Mouse (Mus musculus): ENCODE measurements around the gene Clybl.

The Clybl gene

DNA sequence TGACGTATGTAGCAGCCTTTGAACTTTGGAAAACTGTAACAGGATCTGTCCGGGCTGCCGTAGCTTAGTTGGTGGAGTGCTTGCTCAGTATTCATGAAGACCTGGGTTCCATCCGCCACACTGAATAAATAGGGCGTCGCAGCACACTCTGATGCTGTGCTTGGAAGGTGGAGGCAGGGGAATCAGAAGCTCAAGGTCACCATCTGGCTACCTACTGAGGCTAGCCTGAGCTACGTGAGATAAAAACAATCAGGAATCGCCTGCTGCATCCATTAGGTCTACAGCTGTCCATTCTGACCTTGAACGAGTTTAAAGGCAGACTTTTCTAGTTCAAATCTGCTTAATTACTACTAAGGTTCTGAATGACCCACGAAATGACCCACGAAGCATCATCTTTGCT is 118.8 kb downstream of the Clybl start:
- ATAC-seq (ENCODE audit: low TSS enrichment): no peak

DNA sequence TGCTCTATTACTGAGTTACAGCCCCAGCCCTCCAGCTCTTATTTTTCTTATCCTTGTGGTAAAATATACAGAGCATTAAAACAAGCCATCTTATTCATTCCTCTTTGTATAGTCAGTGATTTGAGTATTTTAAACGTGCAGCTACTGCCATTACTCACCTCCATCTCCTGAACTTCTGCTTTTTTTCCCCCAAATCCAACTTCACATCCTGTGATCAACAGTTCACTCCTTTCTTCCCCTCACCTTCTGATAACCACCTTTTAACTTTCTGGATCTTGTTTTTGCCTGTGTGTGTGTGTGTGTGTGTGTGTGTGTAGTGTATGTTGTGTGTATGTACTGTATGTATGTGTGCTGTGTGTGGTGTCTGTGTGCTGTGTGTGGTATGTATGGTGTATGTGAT is 122.3 kb downstream of the Clybl start:
- no peak for ATAC-seq (ENCODE audit: low TSS enrichment)

DNA sequence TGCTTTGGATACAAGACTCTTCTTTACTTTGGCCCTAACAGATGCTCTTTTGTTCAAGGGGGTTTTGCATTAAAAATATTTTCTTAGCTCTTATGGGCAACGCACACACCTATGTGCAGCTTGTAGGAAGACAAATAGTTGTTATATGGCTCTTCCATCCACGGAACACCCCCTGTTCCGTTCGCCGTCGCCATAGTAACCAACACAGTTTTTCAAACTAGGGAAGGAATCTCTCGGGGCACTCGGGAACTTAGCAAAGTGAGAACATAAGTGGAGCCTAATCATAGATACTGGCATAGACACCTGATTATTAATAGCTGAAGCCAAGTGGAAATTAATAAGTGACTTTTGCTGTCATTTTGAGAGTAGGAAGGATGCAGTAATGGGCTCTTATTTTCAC is 123.6 kb downstream of the Clybl start:
- ATAC-seq (ENCODE audit: low TSS enrichment): no peak

DNA sequence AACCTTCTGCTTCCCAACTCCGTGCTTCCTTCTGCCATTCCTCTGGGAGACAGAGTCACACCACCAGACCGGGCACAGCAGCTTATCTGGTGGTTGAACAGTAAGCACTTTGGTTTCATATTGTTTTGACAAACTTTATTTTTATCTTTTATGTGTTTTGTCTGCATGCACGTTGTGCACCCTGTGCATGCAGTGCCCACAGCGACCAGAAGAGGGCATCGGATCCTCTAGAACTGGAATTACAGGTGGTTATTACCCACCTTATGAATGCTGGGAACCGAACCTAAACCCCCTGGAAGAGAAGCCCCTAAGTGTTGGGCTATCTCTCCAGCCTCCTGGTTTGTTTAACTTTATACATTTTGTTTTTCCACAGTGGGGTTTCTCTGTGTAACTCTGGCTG is 130.9 kb downstream of the Clybl start:
- ATAC-seq (ENCODE audit: low TSS enrichment): no peak

DNA sequence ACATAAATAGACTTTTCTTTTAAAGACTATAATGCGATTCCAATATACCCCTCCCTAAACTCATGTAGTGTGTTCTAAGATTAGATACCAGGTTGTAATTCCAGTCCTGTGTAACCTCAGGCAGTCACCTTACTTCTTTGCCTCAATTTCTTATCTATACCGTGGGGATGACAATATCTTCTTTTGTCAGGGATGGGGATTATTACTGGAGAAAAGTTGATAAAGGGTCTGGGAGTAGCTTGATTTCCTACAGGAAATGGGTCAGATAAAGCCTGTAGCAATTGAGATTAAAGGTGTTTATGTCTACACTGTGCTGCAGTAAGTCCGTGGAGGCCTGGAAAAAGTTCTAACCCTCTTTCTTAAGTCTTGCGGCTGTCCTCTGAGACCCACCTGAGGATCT is 131.8 kb downstream of the Clybl start:
- ATAC-seq (ENCODE audit: low TSS enrichment): no peak

DNA sequence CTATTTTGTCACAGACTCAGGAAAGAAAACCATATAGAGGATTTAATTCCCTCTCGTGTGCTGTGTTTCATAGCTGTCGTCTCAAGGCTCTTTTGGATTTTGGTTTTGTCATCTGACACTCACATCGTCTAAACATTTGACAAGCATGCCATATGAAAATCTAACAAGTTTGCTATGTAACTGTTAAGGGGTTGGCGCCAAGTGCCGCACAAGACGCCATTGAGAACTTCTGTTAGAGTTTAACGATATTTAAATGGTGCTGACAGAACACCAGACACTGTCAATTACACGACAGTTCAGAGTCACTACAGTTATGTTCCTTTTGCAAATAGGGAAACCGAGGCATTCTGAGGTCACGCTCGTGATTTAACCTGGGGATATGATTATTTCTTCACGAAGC is 134.2 kb downstream of the Clybl start:
- no peak for ATAC-seq (ENCODE audit: low TSS enrichment)

DNA sequence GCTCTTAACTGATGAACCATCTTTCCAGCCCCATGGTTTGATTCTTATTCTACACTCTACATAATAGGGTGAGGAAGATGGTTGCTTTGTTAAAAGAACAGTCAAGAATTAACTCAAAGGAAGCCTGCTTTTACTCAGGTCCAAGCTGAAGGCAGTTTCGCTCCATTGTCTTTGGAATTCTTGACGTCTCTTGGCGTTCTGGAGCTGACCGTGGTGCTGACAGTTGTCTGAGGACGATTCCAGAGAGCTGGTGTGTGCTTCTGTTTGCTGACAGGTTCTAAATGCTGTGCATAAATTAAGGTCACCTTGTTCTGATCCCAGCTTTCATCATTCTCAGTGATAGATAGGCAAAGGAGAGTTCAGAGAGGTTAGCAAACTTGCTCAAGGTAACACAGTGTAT is 140.6 kb downstream of the Clybl start:
- no peak for ATAC-seq (ENCODE audit: low TSS enrichment)

DNA sequence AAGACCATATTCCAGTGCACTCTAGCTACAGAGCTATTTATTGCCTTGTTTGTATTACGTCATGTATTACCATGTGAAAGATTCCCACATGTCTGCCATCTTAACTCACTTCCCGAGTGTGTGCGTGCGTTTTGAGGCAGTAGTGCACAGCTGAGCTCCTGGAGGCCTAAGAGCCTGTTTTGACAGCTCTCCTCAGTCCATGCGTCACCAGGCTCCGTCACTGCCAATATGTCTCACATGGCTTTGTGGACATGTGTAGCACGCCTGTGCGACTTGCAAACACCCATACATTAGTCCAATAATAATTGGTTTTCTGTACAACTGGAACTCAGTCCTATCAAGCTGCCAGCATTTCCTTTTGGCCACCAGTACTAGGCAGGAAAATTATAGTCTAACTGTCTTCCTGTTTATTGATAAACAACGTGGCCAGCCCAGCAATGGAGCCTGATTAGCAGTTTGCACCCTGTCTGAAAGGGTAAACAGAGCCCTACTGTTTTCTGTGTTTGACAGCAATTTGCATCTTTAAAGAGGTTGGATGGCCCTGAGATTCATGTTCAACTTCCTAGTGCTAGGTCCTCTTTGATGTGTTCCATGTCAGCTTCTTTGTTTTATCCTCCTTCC is 142.4 kb downstream of the Clybl start:
- no peak for ATAC-seq (ENCODE audit: low TSS enrichment)

DNA sequence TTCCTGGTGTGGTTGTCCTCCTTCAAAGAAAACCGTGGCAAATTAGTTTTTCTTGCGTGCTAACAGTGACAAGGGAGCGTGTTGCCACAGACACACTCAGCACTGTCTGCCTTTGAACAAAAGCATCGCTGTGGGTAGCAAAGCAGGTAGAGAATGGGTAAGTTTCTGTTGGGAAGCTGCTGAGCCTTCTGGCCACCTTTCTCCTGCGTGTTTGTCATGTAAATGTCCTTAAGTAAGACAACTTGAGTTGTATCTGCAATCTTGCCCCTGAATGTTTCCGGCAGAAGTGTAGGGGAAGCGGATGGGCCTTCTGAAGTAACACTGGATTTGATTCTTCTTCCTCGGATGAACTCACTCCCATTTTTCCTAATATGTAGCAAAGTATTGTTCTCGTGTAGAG is 148.6 kb downstream of the Clybl start:
- ATAC-seq (ENCODE audit: low TSS enrichment): no peak

DNA sequence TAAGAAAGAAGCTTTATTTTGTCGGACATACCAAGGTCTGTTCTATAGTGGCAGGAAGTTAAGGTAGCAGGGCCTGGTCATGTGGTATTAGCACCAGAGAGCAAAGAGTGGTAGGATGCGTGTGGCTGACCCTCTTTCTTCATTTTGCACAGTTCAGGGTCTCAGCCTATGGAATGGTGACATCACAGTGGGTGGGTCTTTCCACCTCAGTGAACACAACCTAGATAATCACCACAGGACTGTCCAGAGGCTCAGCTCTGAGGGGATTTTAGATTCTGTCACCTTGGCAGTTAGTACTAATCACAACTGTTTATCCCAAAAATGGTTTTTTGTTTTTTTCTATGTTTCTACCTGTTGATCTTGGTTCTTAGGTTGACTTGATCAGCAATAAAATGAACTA is 149.2 kb downstream of the Clybl start:
- ATAC-seq (ENCODE audit: low TSS enrichment): no peak

DNA sequence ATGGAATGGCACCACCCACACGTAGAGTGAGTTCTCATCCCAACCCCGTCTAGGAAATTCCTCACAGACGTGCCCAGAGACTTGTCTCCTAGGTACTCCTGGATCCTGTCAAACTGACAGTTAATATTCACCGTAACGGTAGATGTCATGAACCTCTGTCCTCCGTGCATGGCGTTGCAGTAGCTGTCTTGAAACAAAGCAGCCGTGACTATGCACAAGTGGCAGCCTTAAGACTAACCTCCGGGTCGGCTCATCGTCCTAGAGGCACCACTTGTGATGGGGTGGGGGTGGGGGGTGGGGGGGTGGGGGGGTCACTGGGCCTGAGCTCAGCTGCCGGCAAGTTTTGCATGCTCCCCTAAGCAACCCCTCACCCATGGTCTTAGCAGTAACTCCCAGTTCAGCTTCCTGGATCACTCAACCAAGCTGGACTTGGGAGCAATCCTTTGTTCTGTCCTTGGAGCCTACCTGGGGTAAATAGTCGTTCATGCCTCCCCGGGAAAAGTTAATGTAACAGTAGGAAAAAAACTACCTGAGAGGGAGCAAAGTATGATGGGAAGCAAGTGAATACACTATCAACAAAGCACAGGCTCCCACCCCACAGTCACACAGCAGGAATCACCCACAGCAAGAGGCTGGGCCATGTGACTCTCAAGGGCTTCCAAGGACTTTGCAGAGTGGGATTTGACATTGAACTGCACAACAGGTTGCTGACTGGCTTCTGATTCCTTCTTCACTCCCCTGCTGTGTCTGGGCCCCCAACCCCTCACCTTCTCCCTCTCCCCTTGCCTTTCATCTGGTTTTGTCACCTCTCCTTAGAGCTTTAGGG is 150.3 kb downstream of the Clybl start:
- no peak for ATAC-seq (ENCODE audit: low TSS enrichment)

DNA sequence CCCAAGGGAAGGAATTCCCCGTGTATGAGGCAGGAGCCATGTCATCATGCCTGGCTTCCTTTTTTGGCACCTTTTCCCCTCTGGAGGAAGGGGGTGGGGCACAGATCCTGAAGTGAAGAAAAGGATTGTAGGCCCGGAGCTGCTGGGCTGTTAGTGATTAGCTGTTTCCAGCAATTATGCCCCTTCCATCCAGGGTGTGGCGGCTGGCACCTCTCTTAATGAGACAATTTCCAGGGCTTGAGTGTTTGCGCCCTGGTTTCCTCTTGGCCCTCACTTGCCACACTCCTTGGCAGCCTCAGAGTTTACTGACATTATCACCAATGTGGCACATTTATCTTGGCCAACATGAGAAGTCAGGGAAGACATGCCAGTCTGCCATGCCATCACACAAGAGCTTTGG is 155.5 kb downstream of the Clybl start:
- no peak for ATAC-seq (ENCODE audit: low TSS enrichment)

DNA sequence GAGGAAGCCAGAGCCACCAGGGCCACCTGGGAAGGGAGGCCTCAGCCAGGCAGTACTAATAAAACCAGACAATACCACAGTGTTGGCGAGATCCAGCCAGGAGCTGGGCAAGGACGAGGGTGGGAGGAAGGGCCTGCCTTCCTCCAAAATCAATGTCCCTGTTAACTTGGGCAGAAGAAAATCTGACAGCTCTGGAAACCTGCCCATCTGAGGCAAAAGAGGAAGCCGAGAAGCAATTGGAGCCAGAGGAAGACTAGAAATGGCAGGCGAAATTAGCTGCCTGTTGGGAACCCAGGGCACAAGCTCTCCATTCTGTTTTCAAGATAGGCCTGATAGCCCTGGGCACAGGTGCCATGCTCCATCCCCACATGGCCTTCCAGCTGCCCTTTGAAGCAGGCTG is 157.3 kb downstream of the Clybl start:
- ATAC-seq (ENCODE audit: low TSS enrichment): no peak

DNA sequence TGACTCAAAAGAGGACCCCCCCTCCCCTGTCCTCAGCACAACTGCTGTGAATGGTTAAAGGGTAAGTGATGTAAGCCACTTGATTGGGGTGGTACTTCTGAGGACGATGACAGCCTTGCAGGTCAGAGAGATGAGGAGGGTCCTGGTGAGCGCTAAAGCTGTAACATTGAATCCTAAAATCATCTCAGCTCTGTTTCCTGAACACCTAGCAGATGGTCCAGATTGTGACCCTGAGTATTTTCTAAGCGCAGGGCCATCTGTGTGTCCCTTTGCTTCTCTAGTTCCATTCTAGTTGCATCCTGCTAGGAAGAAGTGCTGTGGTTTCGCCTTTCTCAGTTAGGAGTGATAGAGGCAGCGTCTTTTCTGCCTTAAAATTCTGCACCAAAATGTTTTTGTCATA is 158.6 kb downstream of the Clybl start:
- no peak for ATAC-seq (ENCODE audit: low TSS enrichment)

DNA sequence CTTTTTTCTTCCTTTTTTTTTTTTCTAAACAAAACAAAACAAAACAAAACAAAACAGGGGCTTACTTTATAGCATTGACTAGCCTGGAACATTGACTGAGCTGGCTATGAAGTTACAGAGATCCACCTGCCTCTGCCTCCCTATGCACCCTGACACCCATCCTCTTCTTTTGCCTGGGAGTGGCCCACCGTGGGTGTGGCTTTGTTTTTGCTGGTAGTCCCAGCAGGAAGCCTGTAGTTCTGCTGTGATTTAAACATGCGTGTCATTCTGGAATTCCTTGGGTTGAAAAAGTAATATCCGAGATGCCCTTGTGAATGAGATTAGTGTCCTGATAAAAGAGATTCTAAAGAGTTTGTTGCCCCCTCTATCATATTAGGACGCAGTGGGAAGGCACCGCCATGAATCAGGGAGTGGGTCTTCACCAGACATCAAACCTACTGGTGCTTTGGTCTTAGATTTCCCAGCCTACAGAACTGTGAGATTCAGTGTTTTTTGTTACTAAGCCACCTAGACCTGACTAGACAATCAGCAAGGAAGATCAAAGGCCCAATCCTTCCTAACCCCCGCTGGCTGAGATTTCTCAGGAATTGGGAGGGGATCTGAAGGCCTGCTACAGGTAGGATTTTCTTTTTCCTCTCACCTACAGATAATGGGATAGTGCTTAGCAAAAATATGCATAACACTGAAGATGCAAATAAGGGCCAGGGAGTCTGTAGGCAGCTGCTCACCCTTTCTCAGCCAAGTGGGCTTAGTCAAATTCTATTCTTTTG is 160.3 kb downstream of the Clybl start:
- no peak for ATAC-seq (ENCODE audit: low TSS enrichment)

DNA sequence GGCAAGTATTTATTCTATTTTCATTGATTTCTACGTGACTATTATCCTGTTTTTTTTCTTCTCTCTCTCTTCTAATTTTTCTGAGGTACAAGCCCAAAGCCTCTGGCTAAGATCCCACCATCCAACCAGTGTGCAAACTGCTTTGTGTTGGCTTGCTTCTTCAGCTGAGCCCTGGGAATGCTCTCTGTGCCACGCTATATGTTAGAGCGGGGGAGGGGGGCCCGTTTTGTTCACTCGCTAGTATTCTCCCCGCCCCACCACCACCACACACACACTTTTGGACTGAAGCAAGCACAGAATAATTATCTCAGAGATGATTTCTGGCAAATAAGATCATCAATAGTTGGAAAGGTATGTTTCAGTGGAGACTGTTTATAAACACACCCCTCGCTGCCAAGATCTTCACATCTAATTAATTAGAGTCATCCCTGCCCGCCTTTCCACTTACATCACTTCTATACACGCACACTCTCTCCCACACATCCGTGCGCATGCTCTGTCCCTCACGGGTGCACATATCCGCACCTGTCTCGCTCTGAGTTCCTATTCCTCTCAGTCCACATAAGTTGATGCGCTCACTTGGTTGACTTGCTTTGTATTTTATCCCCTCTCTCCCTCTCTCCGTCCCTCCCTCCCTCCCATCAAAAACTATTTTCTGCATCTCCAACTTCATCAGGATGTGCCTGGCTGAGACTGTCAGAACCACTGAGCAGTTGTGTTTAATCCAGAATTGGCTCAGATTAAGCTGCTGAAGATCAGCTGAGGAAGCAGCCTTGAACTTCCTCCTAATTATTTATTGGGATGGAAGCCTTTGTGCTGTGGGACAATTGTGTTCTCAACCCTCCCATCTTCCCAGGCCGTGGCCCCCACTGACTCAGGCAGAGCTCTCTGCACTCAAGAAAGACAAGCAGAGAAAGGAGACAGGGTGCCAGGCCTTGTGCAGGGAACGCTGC is 163.0 kb downstream of the Clybl start:
- no peak for ATAC-seq (ENCODE audit: low TSS enrichment)

DNA sequence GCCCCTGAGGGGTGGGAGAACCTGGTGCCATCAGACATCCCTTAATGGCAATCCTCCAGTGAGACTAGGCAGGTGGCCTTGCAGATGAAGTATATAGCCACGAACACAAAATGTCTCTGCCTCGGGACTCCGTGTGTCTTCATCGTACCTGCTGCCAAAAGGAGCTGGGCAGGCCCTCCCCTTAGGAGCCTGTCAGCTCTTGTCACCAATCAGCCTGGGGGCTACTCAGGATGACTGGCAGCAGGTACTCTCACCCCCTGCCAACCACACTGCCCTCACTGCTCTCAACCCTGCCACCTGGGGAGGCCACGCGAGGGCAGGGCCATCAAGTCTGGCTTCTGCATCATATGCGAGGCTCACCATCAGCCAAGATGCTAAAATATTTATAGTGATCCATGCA is 166.6 kb downstream of the Clybl start:
- no peak for ATAC-seq (ENCODE audit: low TSS enrichment)

DNA sequence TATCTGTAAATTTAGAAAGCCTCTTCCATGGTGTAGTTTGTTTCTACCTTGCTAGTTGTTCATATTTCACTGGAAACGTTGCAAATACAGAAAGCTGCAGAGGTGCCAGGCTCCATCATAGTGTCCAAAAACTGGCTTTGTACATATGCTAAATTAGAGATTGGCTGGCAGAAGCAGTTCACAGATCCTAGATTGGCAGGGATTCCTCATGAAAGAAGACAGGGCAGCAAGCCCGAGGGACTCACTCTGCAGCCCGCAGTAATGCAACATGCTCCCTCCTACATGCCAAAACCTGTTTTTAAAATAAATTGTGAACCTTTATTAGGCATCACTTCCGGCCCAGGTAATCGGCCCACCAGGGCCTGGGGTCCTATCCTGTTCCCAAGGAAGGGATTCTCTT is 167.8 kb downstream of the Clybl start:
- no peak for ATAC-seq (ENCODE audit: low TSS enrichment)

DNA sequence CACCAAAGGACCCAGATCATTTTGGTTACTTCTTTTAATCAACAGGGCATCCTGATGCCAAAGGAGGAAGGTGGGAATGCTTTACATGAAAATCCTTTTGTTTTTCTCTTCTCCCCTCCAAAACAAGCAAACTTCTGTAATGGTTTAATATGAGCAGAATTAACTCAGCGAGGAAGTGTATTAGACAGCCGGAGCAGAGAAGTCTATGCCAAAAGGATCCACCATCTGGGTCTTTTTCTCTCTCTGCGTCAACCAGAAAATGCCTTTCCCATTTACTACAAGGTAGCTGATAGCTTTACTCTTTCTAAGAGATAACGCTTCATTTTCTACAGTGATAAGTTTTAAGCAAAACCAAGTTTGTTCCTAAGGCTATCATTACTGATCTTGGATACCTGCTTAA is 168.3 kb downstream of the Clybl start:
- ATAC-seq (ENCODE audit: low TSS enrichment): no peak

DNA sequence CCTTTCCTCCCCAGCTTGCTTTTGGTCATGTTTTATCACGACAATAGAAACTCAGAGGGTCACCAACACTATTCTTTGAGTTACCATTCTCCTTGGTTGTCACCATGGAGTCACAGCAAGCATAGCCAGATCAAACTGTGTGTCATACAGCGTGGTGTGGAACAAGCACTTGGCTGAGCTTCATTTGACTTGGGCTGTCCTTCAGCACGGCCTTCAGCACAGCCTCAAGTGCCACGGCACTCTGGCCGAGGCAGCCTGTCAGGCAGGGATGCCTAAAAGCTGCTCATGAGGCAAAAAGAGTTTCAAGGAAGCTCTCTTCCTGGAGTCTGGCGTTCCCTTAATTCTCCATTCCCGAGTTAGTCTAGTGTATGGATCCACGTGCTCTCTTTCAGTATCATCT is 169.3 kb downstream of the Clybl start:
- ATAC-seq (ENCODE audit: low TSS enrichment): no peak

DNA sequence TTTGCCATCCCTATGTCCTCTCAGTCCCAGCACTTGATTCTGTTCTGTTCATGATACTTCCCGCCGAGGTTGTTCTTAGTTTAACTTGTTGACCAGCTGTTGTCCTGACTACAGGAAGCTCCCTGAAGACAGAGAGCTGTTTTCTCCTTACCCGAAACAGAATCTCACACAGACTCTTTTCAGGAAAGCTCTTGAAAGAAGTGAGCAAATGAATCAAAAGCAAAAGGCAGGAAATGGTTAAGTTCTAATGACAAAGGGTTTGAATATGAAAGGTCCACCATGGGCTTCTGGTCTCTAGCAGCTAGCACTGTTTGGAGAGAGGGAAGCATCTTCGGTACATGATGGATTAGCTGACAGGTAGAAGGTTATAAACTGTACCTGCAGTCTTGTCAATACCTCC is 175.8 kb downstream of the Clybl start:
- ATAC-seq (ENCODE audit: low TSS enrichment): no peak

DNA sequence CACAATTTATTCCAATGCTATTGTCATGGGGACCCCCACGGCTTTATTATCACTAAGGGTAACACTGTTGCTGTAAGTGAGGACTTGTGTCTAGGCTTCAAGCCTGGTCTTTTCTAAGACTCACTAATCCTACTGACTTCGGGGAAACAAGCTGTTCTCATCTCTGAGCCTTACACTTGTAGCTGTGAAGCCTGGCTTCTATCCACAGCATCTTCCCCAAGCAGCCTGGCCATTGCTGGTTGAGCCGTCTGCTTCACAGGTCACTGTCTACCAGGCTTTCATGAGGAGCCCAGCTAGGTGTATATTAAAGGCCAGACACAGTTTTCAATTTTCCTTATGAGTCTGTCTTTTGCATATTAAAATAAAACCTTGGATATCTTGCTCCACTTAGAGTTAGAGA is 177.1 kb downstream of the Clybl start:
- ATAC-seq (ENCODE audit: low TSS enrichment): no peak

Measured in frontal cortex, adult (tissue).